Mouse (Mus musculus) CH12.LX (cell line): ENCODE measurements at regions not wholly inside any gene's neighbourhood (a gene's known extent, or its start where the extent isn't known, plus 50 kb on each side); places are given as distances from the start of the nearest gene placed in this dataset.

Experiments used
- DNase-seq: peaks from one replicate; pipeline ENCODE4 v3.0.0-alpha.2; 2013; ENCODE audit errors: extremely low read depth
- H3K27ac ChIP-seq: 2 replicates; pipeline ENCODE4 v1.5.1; 2012; ENCODE audit warnings: low read depth, mild to moderate bottlenecking, control low read depth, moderate library complexity; ENCODE audit not compliant: insufficient read depth
- H3K27me3 ChIP-seq: replicated peaks from 2 replicates; pipeline ENCODE3; 2012; ENCODE audit warnings: inconsistent platforms
- H3K36me3 ChIP-seq, 2 experiments: replicated peaks in 1 of 2; 2 replicates each; pipeline versions ENCODE3 to v1.6.1; 2012; ENCODE audit warnings: inconsistent platforms in 1 of 2, low read length in 1 of 2, mild to moderate bottlenecking in 1 of 2, mixed read lengths in 1 of 2, moderate library complexity in 1 of 2; ENCODE audit not compliant: control insufficient read depth in 1 of 2, insufficient read depth in 1 of 2
- H3K4me1 ChIP-seq, 2 experiments: 2 replicates each; pipeline ENCODE4 v1.6.1; 2012; ENCODE audit warnings: inconsistent platforms in 1 of 2, moderate library complexity in 1 of 2; ENCODE audit not compliant: insufficient read depth in 2 of 2, control insufficient read depth in 1 of 2
- H3K4me2 ChIP-seq: 2 replicates; pipeline ENCODE4 v1.6.1; 2012; ENCODE audit warnings: low read depth, mild to moderate bottlenecking, control low read depth; ENCODE audit not compliant: poor library complexity, insufficient read depth, severe bottlenecking
- H3K4me3 ChIP-seq, 3 experiments: fragments of 150-350 bp in 1 of 3; sonication (generic) in 1 of 3; replicated peaks in 1 of 3; 2 replicates each; pipeline versions ENCODE3 to v1.5.1; 2011 to 2012; ENCODE audit warnings: low read depth in 2 of 3, low read length in 2 of 3, mild to moderate bottlenecking in 2 of 3, moderate library complexity in 2 of 3, control low read depth in 1 of 3, improper control_type of control experiment in 1 of 3, inconsistent platforms in 1 of 3, mixed read lengths in 1 of 3; ENCODE audit not compliant: poor library complexity in 1 of 3
- H3K79me2 ChIP-seq: replicated peaks from 2 replicates; pipeline ENCODE4 v1.6.1; 2012; ENCODE audit warnings: mild to moderate bottlenecking, moderate library complexity; ENCODE audit not compliant: control insufficient read depth, poor library complexity, insufficient read depth, severe bottlenecking; ENCODE audit errors: extremely low read depth
- H3K9ac ChIP-seq: 2 replicates; pipeline ENCODE4 v1.6.1; 2012; ENCODE audit warnings: low read depth, mild to moderate bottlenecking, control low read depth, moderate library complexity; ENCODE audit not compliant: insufficient read depth
- H3K9me3 ChIP-seq: replicated peaks from 2 replicates; pipeline ENCODE3; 2012; ENCODE audit warnings: low read length, inconsistent platforms, mixed read lengths
- BHLHE40 ChIP-seq: IDR thresholded peaks from 2 replicates; pipeline ENCODE4 v1.6.1; 2011; ENCODE audit warnings: mild to moderate bottlenecking, low read depth, low read length, improper control_type of control experiment
- CHD1 ChIP-seq: IDR thresholded peaks from 2 replicates; pipeline ENCODE4 v1.6.1; 2012; ENCODE audit warnings: low read depth, low read length, improper control_type of control experiment, inconsistent platforms
- CHD2 ChIP-seq: IDR thresholded peaks from 2 replicates; pipeline ENCODE4 v1.6.1; 2011; ENCODE audit warnings: low read length, improper control_type of control experiment
- E2F4 ChIP-seq: IDR thresholded peaks from 2 replicates; pipeline ENCODE4 v1.6.1; 2011; ENCODE audit warnings: low read depth, low read length, improper control_type of control experiment; ENCODE audit not compliant: insufficient replicate concordance
- EP300 ChIP-seq: IDR thresholded peaks from 2 replicates; pipeline ENCODE4 v1.6.1; 2011; ENCODE audit warnings: low read length, improper control_type of control experiment
- GABPA ChIP-seq: IDR thresholded peaks from 2 replicates; pipeline ENCODE4 v1.6.1; 2012; ENCODE audit warnings: low read depth, low read length, improper control_type of control experiment, inconsistent platforms; ENCODE audit not compliant: insufficient replicate concordance
- MAFK ChIP-seq: IDR thresholded peaks from 2 replicates; pipeline ENCODE4 v1.6.1; 2011; ENCODE audit warnings: low read length, improper control_type of control experiment; ENCODE audit not compliant: insufficient replicate concordance
- MAX ChIP-seq: IDR thresholded peaks from 2 replicates; pipeline ENCODE4 v1.6.1; 2011; ENCODE audit warnings: low read length, improper control_type of control experiment
- MAZ ChIP-seq: IDR thresholded peaks from 2 replicates; pipeline ENCODE4 v1.6.1; 2012; ENCODE audit warnings: low read depth, mild to moderate bottlenecking, inconsistent platforms, low read length, improper control_type of control experiment, moderate library complexity
- NELFE ChIP-seq: IDR thresholded peaks from 2 replicates; pipeline ENCODE4 v1.6.1; 2011; ENCODE audit warnings: low read depth, low read length, improper control_type of control experiment
- PAX5 ChIP-seq: IDR thresholded peaks from 2 replicates; pipeline ENCODE4 v1.6.1; 2012; ENCODE audit warnings: low read length, inconsistent platforms, mixed read lengths
- POLR2AphosphoS2 ChIP-seq: IDR thresholded peaks from 2 replicates; pipeline ENCODE4 v1.6.1; 2011; ENCODE audit warnings: low read depth, low read length, improper control_type of control experiment
- RAD21 ChIP-seq: IDR thresholded peaks from 2 replicates; pipeline ENCODE4 v1.6.1; 2011; ENCODE audit warnings: low read depth, mild to moderate bottlenecking, low read length, improper control_type of control experiment, moderate library complexity
- SIN3A ChIP-seq: IDR thresholded peaks from 2 replicates; pipeline ENCODE4 v1.6.1; 2012; ENCODE audit warnings: low read length, improper control_type of control experiment, inconsistent platforms
- SMC3 ChIP-seq: IDR thresholded peaks from 2 replicates; pipeline ENCODE4 v1.6.1; 2011; ENCODE audit warnings: low read depth, low read length, improper control_type of control experiment
- TCF12 ChIP-seq: IDR thresholded peaks from 2 replicates; pipeline ENCODE4 v1.6.1; 2014; ENCODE audit warnings: low read depth, mild to moderate bottlenecking, inconsistent platforms, low read length, improper control_type of control experiment
- USF1 ChIP-seq: IDR thresholded peaks from 2 replicates; pipeline ENCODE4 v1.6.1; 2014; ENCODE audit warnings: low read depth, mild to moderate bottlenecking, inconsistent platforms, low read length, improper control_type of control experiment
- ZC3H11A ChIP-seq: IDR thresholded peaks from 2 replicates; pipeline ENCODE4 v1.6.1; 2012; ENCODE audit warnings: low read depth, mild to moderate bottlenecking, inconsistent platforms, low read length, improper control_type of control experiment
- ZKSCAN1 ChIP-seq: IDR thresholded peaks from 2 replicates; pipeline ENCODE4 v1.6.1; 2012; ENCODE audit warnings: low read depth, inconsistent platforms, low read length, improper control_type of control experiment, borderline replicate concordance
- ZMIZ1 ChIP-seq: IDR thresholded peaks from 2 replicates; pipeline ENCODE4 v1.6.1; 2012; ENCODE audit warnings: low read depth, mild to moderate bottlenecking, inconsistent platforms, low read length, improper control_type of control experiment
- ZNF384 ChIP-seq: IDR thresholded peaks from 2 replicates; pipeline ENCODE4 v1.6.1; 2012; ENCODE audit warnings: low read depth, low read length, improper control_type of control experiment, inconsistent platforms
- dilution Hi-C: fragments of 300-500 bp; cut with MboI; formaldehyde crosslinking; loops from 2 replicates; pipeline ENCODE4 v1.14.3; 2020; ENCODE audit warnings: low sequenced_read_pairs; ENCODE audit not compliant: extremely low pct_unique_long_range_greater_than_20kb, extremely low pct_ligation_motif_present
- in situ Hi-C: fragments of 300-500 bp; cut with MboI; formaldehyde crosslinking; loops from 3 replicates; pipeline ENCODE4 v1.14.3; 2019; ENCODE audit warnings: low sequenced_read_pairs, low pct_ligation_motif_present, low pct_unique_long_range_greater_than_20kb, mixed read lengths

- TF ChIP-seq NELFE (no peak), USF1 (no peak), BHLHE40 (no peak), EP300 (no peak), ZMIZ1 (no peak), MAFK (no peak), ZNF384 (no peak), POLR2AphosphoS2 (no peak), GABPA (no peak), CHD1 (no peak), MAZ (no peak), E2F4 (no peak), SIN3A (no peak)
- H3K9ac ChIP-seq: no peak overlapping the region
- no peak overlapping the region for H3K27ac ChIP-seq
- peaks cover 76% of the 10 kb centered on the region for H3K9me3 ChIP-seq
- dilution Hi-C loops: no loop called here
- no peaks in the 10 kb centered on the region for H3K4me1 ChIP-seq
- H3K4me2 ChIP-seq: no peak overlapping the region
- H3K27me3 ChIP-seq: no peaks in the 10 kb centered on the region
- H3K4me3 ChIP-seq: no peak overlapping the region
- in situ Hi-C loops: no loop called here
- H3K36me3 ChIP-seq: no peaks in the 10 kb centered on the region
- DNase-seq: no peak
- no peaks in the 10 kb centered on the region for H3K79me2 ChIP-seq
Observed at GRCm38 (mm10) chr9:30174646-30175045, 211.7 kb upstream of the Ntm start.

DNA sequence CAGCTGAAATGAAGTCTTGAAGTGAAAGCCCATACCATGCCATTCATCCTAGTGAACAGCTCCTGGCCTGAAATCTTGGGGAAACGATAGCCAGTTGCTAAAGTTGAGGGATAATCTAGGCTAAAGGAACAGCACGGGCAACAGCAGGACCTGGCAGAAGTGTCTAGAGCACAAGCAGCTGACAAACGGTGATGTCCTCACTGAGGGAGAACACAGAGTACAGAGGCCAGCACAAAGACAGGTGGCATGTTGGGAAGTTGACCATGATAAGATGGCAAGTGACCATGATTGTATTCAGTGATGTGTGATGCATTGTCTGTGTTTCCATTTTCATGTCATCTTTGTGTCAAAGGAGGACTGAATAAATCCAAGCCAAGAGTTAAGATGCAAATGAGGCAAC is 212.4 kb upstream of the Ntm start:
- in situ Hi-C loops: no loop called here
- dilution Hi-C loops: no loop called here

More for the DNA sequence above, 212.4 kb upstream of the Ntm start:
- Histone ChIP-seq H3K9ac (no peak overlapping the region), H3K36me3 (no peaks in the 10 kb centered on the region)
- no peak for TF ChIP-seq SMC3
- no peak for TF ChIP-seq CHD2
- no peak for TF ChIP-seq PAX5
- TF ChIP-seq MAX: no peak
- TF ChIP-seq ZNF384: no peak
- no peak for TF ChIP-seq ZC3H11A
- TF ChIP-seq CHD1: no peak
- TF ChIP-seq TCF12: no peak
- TF ChIP-seq RAD21: no peak
- TF ChIP-seq NELFE: no peak
- no peak for TF ChIP-seq ZKSCAN1
- TF ChIP-seq, all 38 proteins: peak for 0
- Histone ChIP-seq H3K27me3 (no peaks in the 10 kb centered on the region), H3K27ac (no peak overlapping the region), H3K9me3 (peaks cover 77% of the 10 kb centered on the region), H3K4me1 (no peaks in the 10 kb centered on the region), H3K4me3 (no peak overlapping the region), H3K79me2 (no peaks in the 10 kb centered on the region), H3K4me2 (no peak overlapping the region)
- DNase-seq: no peak
